9 mouse cellular contexts compared by ENCODE assay signal in the genomic region with DNA sequence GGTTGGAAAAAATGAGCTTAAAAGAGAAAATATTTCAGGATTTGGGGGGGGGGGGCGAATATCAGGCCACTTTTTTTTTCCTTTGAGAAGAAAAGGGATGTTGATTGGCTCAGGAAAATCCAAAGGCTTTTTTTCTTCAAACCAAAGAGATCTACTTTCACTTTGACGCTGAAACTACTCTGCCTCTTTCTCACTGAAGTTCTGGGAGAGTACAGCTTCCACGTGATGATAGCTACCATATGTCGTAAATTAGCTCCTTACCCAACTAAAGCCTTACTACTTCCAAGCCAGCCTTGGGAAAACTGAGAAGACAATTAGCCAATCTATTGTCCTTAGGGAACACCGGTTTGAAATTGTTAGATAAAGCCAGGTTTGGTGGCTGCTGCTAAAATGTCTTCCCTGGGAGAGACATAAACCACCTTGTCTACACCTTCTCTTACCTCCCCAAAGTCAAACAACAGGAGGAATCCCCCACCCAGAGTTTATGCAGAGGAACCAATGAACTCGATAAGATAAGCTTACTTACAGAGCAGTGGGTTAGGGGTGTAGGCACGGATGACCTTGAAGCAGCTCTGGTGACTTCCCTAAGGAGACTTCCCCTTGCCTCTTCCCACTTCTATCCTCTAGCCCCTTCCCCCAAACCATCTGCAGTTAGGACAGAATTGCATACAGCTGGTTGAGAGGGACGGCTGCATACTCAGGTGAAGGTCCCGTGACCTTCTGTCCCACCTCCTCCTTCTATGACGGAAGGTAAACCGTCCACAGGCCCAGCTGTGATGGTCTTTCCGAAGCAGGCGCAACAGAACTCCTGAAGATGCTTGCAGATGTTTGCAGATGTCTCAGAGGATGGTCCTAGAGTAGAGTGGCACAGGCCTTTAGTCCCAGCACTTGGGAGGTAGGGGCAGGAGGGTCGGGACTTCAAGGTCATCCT. TPM values are rescaled to one million over a fixed set of nuclear protein-coding genes. Genes with fewer than 3 reads are reported as not detected.
A peak's percentile ranks its signal among the peaks of the same experiment; 100 is the strongest.
DNase-seq lines count a peak whose midpoint lies in the region; TF ChIP-seq lines count a peak whose summit lies in the region.
"Had no signal": no experiment of that assay in that cellular context is flagged by ENCODE, and none has a peak within 500 bp of the region (broad histone marks: within the 10 kb centered on the region; RNA-seq: fewer than 3 reads in every experiment).

No protein-coding gene starts in this region.

- DNase-seq in gastrocnemius, adult 2 months = no peak
- no peak for DNase-seq in gastrocnemius, postnatal 10 days
- peak; percentile 72 for DNase-seq in 3T3-L1 (ENCODE audit: low read depth, low spot score)
- DNase-seq in embryonic facial prominence, embryonic 10.5 days (ENCODE audit: low spot score) = peak; percentile 38
- DNase-seq in limb, embryonic 10.5 days (ENCODE audit: low spot score) = peak; percentile 30
- DNase-seq in urinary bladder, postnatal 10 days (ENCODE audit: low spot score) = no peak
- DNase-seq in cerebellum, adult 11-12 months = no peak
- no peak for DNase-seq in kidney, adult 8-10 months

- WGBS in embryonic facial prominence, embryonic 10.5 days = 48% methylated on average over 14 of the region's 14 CpGs
- WGBS in limb, embryonic 10.5 days = 60% methylated on average over 14 of the region's 14 CpGs

- peaks cover 43% of the 10 kb centered on the region for H3K4me1 ChIP-seq in embryonic facial prominence, embryonic 10.5 days
- peaks cover 38% of the 10 kb centered on the region for H3K4me1 ChIP-seq in limb, embryonic 10.5 days

- H3K4me3 ChIP-seq in gastrocnemius, adult 2 months = peak overlapping the region; percentile 60
- H3K4me3 ChIP-seq in embryonic facial prominence, embryonic 10.5 days = peak overlapping the region; percentile 72
- H3K4me3 ChIP-seq in limb, embryonic 10.5 days = 0 out of 2 replicates have a peak overlapping the region, but pooled peaks have one; percentile 5

- no peaks in the 10 kb centered on the region for H3K9me3 ChIP-seq in embryonic facial prominence, embryonic 10.5 days
- no peaks in the 10 kb centered on the region for H3K9me3 ChIP-seq in limb, embryonic 10.5 days (replicated peaks)

- TF ChIP-seq CTCF in gastrocnemius, adult 2 months (IDR thresholded peaks at IDR 0.05) = no peak

- no peaks in the 10 kb centered on the region for H3K27me3 ChIP-seq in embryonic facial prominence, embryonic 10.5 days (replicated peaks; ENCODE audit: low read depth, poor library complexity, severe bottlenecking)
- no peaks in the 10 kb centered on the region for H3K27me3 ChIP-seq in limb, embryonic 10.5 days (ENCODE audit: low read depth, poor library complexity, severe bottlenecking)
- H3K27me3 ChIP-seq: Patski had no signal

- intact Hi-C loops in gastrocnemius, adult 2 months (cut with DNase I) = no loop called here

- peaks cover 24% of the 10 kb centered on the region for H3K36me3 ChIP-seq in embryonic facial prominence, embryonic 10.5 days (replicated peaks)
- H3K36me3 ChIP-seq in limb, embryonic 10.5 days = peaks cover 23% of the 10 kb centered on the region

- H3K27ac ChIP-seq in gastrocnemius, adult 2 months = peak overlapping the region; percentile 41; the same call in 1 of the 2 replicates
- H3K27ac ChIP-seq in embryonic facial prominence, embryonic 10.5 days (replicated peaks) = peak overlapping the region; percentile 87
- H3K27ac ChIP-seq in limb, embryonic 10.5 days = peak overlapping the region; percentile 84

RNA-seq across cellular contexts. Expression of a gene that starts 1.4 kb away (rescaled TPM):
- not detected for total RNA-seq in gastrocnemius, adult 2 months (2021)
- 1 to 10 TPM; 2.3 to 3.0 TPM for total RNA-seq in gastrocnemius, postnatal 10 days (2021)
- polyA plus RNA-seq in embryonic facial prominence, embryonic 10.5 days (2016; fragmentation: Nextera tagmentation; extraction: Ambion mirVana) = 97.9 and 100.0 TPM in 2 replicates
- 96.6 and 100 TPM in 2 replicates for polyA plus RNA-seq in limb, embryonic 10.5 days (2016; fragmentation: Nextera tagmentation; extraction: Ambion mirVana)

RNA-seq across cellular contexts. Expression of a gene that starts 17.5 kb away (rescaled TPM):
- not detected for total RNA-seq in gastrocnemius, adult 2 months (2021)
- not detected for total RNA-seq in gastrocnemius, postnatal 10 days (2021)
- 0.22 TPM in 1 of 2 replicates, not detected in the other for polyA plus RNA-seq in embryonic facial prominence, embryonic 10.5 days (2016; fragmentation: Nextera tagmentation; extraction: Ambion mirVana)
- 0.15 TPM in 1 of 2 replicates, not detected in the other for polyA plus RNA-seq in limb, embryonic 10.5 days (2016; fragmentation: Nextera tagmentation; extraction: Ambion mirVana)
- polyA plus RNA-seq: Patski had no signal

RNA-seq across cellular contexts. Expression of a gene that starts 33.1 kb away (rescaled TPM):
- 1 to 10 TPM; 6.4 to 8.8 TPM for total RNA-seq in gastrocnemius, adult 2 months (2021)
- 1 to 10 TPM; 2.9 to 4.3 TPM for total RNA-seq in gastrocnemius, postnatal 10 days (2021)
- polyA plus RNA-seq in embryonic facial prominence, embryonic 10.5 days (2016; fragmentation: Nextera tagmentation; extraction: Ambion mirVana) = 10.2 and 20.1 TPM in 2 replicates
- 4.0 and 4.4 TPM in 2 replicates for polyA plus RNA-seq in limb, embryonic 10.5 days (2016; fragmentation: Nextera tagmentation; extraction: Ambion mirVana)

Comparison
In these comparisons a context has a peak if more than half of its experiments do, and no peak if none do; other contexts are left out.
1. DNase-seq: peak in 3T3-L1 (single experiment), embryonic facial prominence, embryonic 10.5 days (single experiment) and limb, embryonic 10.5 days (single experiment); none in gastrocnemius, adult 2 months (single experiment), gastrocnemius, postnatal 10 days (single experiment), urinary bladder, postnatal 10 days (single experiment), cerebellum, adult 11-12 months (single experiment) and kidney, adult 8-10 months (0 of 2).
2. H3K4me3 ChIP-seq: peak in every context shown above with its lines; median percentile 72 in embryonic facial prominence, embryonic 10.5 days; 60 in gastrocnemius, adult 2 months; 5 in limb, embryonic 10.5 days.
3. Peak in every context shown above with its lines, with median percentiles within 50 percentile points of each other: H3K27ac ChIP-seq.